Mouse (Mus musculus) T-cell, adult 2 months (primary cell): ENCODE measurements around the gene Sf1.
A peak's percentile ranks its signal among the peaks of the same experiment; 100 is the strongest.

Source experiments
- DNase-seq: peaks from one replicate; pipeline ENCODE4 v3.0.0; 2022; ENCODE audit warnings: low spot score

Gene Sf1

DNA sequence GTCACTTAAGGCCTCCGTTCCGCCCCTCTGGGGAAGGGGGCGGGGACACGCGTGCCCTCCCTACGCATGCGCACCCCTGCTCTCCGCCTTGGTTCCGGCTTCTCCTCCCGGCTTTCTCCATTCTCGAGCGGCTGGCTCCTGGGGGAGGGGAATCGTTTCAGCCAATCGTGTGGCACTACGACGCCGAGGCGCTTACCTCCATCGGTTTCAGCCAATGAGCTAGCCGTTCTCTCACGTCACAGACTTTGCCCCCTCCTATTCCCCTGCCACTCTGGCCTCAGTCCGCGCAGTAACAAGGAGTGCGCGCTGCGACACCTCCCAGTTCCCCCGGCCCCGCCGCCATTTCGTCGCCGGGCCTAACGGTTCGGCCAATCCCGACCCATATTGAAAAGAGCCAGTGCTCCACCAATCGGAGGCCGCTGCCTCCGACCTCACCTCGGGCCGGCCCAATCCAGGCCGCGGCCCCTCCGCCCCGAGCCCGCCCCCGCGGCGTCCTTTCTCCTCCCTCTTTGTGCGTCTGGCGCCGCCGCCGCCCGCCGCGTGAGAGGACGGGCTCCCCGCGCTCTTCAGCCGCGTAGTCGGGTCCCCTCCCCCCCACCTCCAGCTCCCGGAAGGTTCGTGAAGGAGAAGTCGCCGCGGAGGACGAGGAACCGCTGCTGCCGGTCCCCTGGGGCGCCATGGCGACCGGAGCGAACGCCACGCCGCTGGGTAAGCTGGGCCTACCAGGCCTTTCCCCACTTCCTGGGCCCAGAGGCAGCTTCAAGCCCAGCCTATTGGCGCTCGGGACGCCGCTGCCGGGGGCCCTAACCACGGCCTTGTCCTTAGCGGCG lies at the start of gene Sf1:
Sf1 (plus strand) TSS at position 280 of the 830 bp plus-strand sequence.
- peak; percentile 100 for DNase-seq

DNA sequence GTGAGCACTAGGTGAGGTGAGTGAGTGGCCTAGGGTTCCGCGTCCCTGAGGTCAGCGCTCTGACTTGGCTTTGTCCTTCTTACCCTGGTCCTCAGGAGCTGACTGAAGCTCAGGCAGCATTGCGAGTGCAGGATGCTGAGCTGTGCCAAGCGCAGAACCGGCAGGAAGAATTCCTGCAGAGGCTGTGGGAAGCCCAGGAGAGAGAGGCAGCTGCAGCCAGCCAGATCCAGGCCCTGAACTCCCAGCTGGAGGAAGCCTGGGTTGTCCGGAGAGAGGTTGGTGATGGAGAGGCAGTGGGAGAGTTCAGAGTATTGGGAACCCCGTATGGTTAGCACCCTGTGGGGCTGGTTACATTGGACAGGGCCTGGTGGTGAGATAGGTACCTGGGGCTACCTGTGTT lies 49.7 kb upstream of the Sf1 start:
- no peak for DNase-seq

DNA sequence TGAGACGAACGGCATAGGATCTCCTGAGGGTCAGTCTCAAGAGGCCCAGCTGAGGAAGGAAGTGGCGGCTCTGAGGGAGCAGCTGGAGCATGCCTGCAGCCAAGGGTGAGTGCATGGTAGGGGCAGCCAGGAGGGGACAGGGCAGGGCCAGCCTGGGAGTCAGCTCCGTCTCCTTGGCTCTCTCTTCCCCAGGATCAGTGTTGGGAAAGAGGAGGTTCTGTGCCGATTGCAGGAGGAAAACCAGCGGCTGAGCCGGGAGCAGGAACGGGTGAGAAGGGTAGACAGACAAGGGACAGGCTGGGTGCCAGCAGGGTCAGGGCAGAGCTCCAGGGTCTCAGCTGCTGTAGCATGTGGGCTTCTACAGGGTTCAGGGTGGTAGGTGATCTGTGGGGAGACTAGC lies 49.0 kb upstream of the Sf1 start:
- no peak for DNase-seq

DNA sequence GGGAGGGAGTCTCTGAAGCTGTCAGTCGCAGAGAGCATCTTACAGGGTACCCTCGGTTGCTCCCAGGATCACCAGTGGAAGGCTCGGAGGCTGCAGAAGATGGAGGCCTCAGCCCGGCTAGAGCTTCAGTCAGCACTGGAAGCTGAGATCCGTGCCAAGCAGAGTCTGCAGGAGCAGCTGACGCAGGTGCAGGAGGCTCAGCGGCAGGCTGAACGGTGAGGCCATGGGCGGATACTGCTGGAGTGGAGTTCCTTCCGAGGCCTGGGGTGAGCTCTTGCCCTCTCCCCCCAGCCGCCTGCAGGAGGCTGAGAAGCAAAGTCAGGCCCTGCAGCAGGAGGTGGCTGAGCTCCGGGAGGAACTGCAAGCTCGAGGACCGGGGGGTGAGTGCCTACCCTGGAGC lies 47.9 kb upstream of the Sf1 start:
- DNase-seq: no peak

DNA sequence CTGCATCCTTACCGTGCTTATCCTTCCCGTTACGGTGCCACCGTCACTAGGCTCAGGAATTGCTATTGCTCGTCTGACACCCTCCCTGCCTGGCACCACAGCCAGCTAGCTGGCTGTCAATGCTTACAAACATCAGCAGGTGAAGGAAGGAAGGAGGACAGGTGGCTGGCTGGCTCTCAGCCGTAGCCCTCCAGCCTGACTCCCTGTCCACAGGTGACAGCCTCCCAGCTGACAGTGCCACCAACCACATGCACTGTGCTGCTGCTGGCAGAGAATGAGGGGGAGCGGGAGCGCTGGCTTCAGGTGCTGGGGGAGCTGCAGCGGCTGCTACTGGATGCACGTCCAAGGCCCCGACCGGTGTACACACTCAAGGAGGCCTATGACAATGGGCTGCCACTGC lies 45.3 kb upstream of the Sf1 start:
- DNase-seq: no peak

DNA sequence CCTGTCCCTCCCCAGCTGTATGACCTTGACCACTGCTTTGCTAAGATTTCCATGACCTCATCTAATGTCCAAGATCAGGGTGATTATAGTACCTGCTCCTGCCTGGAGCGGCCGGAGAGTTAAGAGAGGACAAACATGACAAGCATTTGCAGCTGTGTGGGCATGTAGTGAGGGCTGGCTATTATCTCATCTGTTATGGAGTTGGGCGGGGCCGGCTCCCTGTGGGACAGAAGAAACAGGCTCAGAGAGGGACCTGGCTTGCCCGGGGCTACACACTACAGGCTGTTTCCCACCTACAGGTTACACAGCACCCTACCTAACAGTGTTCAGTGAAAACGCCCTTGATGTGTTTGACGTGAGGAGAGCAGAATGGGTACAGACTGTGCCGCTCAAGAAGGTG lies 42.1 kb upstream of the Sf1 start:
- no peak for DNase-seq

DNA sequence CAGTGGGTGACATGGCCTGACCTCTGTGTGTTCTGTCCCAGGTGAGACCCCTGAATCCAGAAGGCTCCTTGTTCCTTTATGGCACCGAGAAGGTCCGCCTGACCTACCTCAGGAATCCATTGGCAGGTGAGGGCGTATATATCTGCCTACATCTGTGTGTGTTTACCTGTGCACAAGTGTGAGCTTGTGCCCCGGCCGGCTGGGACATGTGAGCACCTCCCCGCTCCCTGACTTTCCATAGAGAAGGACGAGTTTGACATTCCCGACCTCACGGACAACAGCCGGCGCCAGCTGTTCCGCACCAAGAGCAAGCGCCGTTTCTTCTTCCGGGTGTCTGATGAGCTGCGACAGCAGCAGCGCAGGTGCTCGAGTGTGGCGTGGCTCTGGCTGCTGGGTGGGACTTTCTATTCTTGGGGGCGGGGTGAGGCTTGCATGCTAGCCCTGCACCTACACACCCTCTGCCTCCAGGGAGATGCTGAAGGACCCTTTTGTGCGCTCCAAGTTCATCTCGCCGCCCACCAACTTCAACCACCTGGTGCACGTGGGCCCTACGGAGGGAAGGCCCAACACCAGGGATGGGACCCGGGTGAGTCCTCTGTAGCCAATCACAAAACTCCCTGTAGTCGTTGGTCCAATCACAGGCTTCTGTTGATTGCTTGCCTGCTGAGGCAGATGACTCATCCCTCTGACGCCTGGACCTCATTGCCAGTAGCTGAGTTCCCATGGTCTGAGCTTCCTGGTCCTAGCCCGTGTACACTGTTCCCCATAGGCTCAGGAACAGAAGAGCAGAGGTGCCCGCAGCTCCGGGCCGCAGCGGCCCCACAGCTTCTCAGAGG lies 41.5 kb upstream of the Sf1 start:
- DNase-seq: no peak

DNA sequence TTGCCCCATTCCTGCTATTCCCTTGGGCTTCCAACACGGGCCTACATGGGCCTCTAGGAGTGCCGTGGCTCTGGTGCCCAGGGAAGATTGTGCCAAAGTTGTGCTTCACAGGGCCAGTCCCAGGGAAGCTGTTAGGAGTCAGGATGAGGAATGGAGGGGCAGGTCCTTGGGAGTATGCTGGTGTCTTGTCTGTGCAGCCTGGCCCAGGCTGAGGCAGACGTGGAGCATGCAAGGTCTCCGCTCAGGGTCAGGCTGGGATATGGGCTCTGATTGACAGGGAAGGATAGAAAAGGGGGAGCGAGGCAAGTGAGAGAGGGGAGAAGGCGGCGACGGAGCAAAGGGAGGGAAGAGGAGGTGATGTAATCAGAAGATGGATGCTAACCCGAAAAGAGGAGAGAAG lies 38.7 kb upstream of the Sf1 start:
- DNase-seq: no peak

DNA sequence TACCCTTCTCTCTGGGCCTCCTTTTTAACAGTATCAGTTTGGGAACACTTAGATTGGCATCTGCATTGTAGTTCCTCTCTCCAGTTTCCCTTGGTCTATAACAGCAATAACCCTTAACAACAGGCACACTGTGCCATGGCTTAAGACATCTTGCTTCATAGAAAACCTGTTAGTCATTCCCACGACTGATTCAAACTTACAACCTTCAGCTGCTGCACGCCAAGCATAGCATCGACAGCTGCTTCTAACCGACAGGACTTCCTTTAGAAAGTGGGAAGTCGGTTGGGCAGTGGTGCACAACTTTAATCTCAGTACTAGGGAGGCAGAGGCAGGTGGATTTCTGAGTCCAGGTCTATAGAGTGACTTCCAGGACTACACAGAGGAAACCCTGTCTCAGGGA lies 32.3 kb upstream of the Sf1 start:
- DNase-seq: no peak

DNA sequence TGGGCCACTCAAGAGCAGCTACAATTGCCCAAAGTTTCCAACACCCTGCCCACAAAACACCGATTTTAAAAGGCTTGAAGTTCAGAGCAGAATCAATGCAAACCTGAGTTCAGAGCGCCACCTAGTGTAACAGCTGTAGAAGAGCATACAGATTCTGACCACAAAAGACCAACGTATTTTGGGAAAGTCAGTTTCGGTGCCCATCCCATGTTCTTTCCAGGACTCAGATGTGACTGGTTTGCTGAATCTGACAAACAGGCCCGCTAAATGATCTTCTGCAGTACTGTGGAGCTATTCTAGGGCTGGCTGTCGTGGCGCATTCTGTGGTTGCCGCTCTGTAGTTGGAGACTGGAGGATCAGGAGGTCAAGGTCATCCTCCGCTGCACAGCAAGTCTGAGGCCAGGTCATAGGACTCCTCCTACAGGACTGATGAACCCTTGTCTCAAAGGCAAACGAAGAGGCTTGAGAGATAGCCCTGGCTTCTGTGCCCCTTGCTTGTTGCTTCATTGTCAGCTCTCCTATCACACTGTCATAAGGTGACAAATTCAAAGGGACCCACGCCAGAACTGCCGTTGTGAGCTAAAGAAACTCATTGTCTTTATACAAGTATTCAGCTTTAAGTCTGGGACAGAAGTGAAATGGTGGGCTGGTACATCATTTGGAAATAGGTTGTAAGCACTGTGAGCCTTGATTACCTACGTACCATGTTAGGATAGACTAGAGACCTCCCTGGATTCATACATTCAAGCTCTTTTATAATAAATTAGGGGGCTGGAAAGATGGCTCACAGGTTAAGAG lies 31.6 kb upstream of the Sf1 start:
- DNase-seq: peak; percentile 74

DNA sequence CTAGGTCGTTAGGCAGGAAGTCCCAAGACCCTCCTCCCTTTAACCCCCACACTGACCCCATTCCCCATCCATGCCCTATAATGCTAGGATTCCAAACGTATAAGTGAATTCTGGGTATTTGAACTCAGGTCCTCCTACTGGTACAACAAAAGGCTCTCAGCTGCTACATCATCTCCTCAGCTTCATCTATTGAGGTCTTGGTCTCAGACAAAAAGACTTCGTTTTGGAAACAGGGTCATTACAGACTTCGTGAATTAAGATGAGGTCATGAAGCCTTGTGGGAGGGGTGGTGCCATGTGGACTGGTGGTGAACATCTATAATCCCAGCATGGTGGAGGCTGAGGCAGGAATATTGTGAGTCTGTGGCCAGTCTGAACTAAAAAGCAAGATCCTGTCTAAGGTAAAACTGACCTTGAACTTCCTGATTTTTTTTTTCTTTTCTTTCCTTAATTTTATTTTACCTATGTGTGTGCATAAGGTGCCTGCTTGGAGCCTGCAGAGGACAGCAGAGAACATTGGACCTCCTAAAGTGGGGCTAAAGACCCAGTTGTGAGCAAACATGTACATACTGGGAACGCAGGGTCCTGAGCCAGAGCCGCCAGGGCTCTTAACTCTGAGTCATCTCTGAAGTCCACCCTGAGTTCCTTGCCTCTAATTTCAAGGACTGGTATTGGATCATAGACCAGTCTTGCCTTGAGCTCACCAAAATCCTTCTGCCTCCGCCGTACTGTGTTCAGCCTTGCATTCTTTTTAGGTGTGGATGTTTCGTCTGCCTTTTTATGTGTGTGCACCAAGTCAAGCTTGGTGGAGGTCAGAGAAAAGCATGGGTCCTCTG lies 29.5 kb upstream of the Sf1 start:
- DNase-seq: no peak

DNA sequence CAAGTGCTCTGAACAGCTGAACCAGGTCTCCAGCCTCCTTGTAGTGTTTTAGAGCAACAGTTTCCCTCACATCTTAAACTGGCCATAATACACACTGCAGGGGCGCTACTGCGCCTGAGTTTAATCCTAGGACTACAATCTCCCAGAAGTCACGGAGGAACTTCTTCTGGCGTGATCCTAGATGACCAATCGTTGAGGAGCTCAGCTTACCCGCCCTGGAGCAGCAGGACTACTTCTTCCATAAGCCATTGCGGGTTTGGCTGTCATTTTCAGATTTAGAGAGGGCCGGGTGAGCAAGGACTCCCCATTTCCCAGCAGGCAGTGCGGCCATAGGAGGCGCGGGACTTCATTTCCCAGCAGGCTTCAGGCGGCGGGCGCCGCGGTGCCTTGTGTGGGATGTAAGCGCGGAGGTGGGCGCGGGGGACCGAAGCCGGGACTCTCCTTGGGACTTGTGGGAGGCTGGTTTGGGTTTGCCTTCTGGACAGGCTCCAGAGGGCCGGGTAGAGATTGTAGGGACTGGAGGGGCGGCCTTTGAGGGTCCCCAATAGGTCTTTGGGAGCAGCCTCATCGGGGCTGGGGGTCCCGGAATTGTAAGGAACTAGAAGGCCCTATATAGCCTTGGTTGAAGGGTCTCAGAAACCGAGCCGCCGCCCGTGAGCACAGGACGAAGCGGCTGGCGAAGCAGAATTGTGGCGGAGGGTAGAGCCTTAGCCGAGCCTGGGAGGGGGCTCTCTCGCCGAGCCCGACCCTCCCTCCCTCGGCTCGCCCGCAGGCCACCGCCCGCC lies 28.6 kb upstream of the Sf1 start, which contains the start of gene Men1:
Men1 (plus strand) TSS at position 307 of the 785 bp plus-strand sequence.
- peak; percentile 88 for DNase-seq

DNA sequence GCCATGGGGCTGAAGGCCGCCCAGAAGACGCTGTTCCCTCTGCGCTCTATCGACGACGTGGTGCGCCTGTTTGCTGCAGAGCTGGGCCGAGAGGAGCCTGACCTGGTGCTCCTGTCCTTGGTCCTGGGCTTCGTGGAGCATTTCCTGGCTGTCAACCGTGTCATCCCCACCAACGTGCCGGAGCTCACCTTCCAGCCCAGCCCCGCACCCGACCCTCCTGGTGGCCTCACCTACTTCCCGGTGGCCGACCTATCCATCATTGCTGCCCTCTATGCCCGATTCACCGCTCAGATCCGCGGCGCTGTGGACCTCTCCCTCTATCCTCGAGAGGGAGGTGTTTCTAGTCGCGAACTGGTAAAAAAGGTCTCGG lies 28.0 kb upstream of the Sf1 start:
- no peak for DNase-seq

DNA sequence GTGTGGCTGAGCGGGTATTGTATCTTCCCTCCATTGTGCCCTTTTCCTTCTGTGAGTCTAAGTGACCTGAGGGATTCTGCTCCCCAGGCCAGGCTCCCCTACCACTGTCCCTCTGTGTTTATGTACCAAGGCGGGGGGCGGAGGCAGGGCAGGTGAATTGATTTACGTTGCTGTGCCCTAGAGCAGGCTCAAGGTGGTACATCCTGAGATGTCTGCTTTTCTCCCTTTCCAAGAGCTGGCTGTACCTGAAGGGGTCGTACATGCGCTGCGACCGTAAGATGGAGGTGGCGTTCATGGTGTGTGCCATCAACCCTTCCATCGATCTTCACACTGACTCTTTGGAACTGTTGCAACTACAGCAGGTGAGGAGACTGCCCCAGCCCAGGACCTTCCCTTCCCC lies 26.6 kb upstream of the Sf1 start:
- DNase-seq: no peak

DNA sequence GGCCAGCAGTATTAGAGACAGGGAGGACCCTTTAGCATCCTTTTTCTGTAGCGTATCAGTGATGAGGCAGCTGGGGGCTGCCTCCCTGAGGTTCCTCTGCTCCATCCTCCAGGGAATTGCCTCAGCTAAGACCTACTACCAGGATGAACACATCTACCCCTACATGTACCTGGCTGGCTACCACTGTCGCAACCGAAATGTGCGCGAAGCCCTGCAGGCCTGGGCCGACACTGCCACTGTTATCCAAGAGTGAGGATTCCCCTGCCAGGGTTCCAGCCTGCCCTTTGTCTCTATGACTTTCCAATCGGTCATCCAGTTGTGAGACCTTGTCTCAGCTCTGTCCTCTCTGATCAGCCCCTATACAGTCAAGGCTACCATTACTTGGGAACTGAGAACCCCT lies 25.3 kb upstream of the Sf1 start:
- DNase-seq: no peak

DNA sequence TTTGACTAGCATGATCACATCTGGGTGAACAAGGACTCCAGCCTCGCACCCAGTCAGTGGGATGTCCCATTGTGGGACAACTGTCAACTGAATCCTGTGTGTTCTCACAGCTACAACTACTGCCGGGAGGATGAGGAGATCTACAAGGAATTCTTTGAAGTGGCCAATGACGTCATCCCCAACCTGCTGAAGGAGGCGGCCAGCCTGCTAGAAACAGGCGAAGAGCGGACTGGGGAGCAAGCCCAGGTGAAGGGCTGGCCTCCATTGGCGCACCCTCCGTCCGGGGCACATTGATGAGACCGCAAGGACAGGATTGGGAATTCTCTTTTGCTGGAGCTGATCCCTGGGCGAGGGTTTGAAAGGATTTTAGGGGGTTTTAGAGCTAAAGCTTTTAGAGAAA lies 24.8 kb upstream of the Sf1 start:
- no peak for DNase-seq

DNA sequence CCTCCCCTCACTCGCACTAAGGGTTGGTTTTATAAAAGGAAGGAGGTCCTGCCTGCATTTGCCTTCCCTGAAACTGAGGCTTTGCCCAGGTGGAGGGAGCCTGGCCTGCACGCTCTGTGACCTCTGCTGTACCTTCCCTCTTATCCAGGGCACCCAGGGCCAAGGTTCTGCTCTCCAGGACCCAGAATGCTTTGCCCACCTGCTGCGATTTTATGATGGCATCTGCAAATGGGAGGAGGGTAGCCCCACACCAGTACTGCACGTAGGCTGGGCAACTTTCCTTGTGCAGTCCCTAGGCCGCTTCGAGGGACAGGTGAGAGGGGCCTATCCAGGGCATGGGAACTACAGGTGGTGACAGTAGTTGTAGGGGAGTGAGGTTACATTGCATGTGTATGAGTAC lies 24.3 kb upstream of the Sf1 start:
- DNase-seq: no peak

DNA sequence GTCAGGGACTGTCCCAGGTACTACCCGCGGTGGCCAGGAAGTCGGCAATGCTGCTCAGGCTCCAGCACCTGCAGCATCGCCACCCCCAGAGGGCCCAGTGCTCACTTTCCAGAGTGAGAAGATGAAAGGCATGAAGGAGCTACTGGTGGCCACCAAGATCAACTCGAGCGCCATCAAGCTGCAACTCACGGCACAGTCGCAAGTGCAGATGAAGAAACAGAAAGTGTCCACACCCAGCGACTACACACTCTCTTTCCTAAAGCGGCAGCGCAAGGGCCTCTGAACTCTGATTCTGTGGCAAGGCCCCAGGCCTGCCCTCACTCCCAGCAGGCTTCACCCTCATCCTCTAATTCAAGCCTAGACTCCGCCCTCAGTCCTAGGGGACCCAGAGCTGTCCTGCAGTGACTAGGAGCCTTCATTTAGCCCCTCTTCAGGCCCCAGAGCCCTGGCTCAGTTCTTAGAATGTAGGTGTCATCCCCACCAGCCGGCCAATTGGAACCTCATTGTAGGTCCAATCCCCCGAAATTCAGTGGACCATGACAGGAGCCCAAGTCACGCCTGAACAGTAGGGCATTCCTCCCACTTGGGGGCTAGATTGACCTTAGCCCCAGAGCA lies 23.5 kb upstream of the Sf1 start:
- DNase-seq: peak; percentile 89

DNA sequence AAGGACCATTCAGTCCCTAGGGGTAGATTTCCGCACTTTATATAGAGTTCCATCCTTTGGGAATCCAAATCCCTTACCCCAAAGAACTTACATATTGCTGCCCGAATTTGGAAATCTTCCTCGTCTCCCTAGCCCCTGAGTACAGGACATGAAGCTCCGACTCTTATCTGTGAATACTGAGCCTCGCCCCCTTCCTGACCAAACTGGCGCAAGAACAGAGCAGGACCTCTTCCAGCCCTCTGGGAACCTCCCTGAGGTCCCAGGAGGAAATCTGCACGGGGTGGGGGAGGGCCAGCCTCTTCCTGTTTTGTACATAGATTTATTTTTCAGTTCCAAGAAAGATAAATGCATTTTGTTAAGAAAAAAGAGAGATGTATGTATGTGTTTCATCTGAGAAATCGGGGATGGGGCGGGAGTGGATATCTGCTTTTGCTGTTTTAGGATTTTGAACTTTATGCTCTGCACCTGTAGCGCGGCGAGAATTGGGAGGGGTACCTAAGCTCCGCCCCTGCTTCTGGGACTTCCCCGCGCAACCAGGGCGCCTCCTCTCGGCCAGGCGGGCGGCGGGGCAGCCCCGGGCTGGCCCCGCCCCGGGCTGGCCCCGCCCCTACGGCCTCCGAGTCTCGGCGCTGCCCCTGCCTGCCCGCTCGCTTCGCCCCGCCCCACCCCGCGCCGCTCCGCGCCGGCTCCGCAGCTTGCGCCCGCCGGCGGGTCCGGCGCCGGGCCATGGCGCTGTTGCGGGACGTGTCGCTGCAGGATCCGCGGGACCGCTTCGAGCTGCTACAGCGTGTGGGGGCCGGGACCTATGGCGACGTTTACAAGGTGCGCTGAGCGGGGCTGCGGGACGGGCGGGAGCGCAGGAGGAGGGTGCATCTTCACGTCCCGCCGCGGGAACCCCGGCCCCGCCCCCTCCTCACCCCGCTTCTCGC lies 22.7 kb upstream of the Sf1 start, which contains the start of gene Map4k2:
Map4k2 (plus strand) TSS at position 612 of the 929 bp plus-strand sequence.
- peak; percentile 88 for DNase-seq
